Mouse (Mus musculus): ENCODE data around the gene Nek10. TPM values are rescaled to one million over a fixed set of nuclear protein-coding genes. Genes with fewer than 3 reads are reported as not detected.

The Nek10 gene
- total and polyA plus RNA-seq, 3 experiments, result 0.01 to 0.04 TPM; not detected in 1

- H3K79me2 ChIP-seq (replicated peaks; ENCODE audit: control insufficient read depth, extremely low read depth, insufficient read depth, poor library complexity, severe bottlenecking), result no peaks in the 10 kb centered on the region
- H3K4me3 ChIP-seq (replicated peaks in 1 of 3; ENCODE audit: low read depth in 2 of 3, low read length in 2 of 3, poor library complexity in 1 of 3), result no peak overlapping the region
- DNase-seq (ENCODE audit: extremely low read depth), result no peak
- peaks cover 2% of the 10 kb centered on the region for H3K9me3 ChIP-seq (replicated peaks; ENCODE audit: low read length)
- H3K27me3 ChIP-seq (replicated peaks), result no peaks in the 10 kb centered on the region
- TF ChIP-seq BHLHE40 (IDR thresholded peaks at IDR 0.05; ENCODE audit: low read depth, low read length) (no peak), TCF12 (IDR thresholded peaks at IDR 0.05; ENCODE audit: low read depth, low read length) (no peak), MAZ (IDR thresholded peaks at IDR 0.05; ENCODE audit: low read depth, low read length) (no peak), UBTF (IDR thresholded peaks at IDR 0.05; ENCODE audit: low read depth, low read length) (no peak), EP300 (IDR thresholded peaks at IDR 0.05; ENCODE audit: low read length) (no peak), GABPA (IDR thresholded peaks at IDR 0.05; ENCODE audit: insufficient replicate concordance, low read depth, low read length) (no peak), ELF1 (IDR thresholded peaks at IDR 0.05; ENCODE audit: low read depth, low read length) (no peak), ZC3H11A (IDR thresholded peaks at IDR 0.05; ENCODE audit: low read depth, low read length) (no peak), NRF1 (IDR thresholded peaks at IDR 0.05; ENCODE audit: low read depth, low read length) (no peak), SMC3 (IDR thresholded peaks at IDR 0.05; ENCODE audit: low read depth, low read length) (no peak), NELFE (IDR thresholded peaks at IDR 0.05; ENCODE audit: low read depth, low read length) (no peak), ZKSCAN1 (IDR thresholded peaks at IDR 0.05; ENCODE audit: borderline replicate concordance, low read depth, low read length) (no peak)
- H3K36me3 ChIP-seq (replicated peaks in 1 of 2; ENCODE audit: control insufficient read depth in 1 of 2, insufficient read depth in 1 of 2, low read length in 1 of 2), result no peaks in the 10 kb centered on the region
- no peaks in the 10 kb centered on the region for H3K4me1 ChIP-seq (ENCODE audit: control insufficient read depth in 1 of 2, insufficient read depth in 2 of 2)
- no peak overlapping the region for H3K4me2 ChIP-seq (ENCODE audit: insufficient read depth, low read depth, poor library complexity, severe bottlenecking)
- dilution Hi-C loops (cut with MboI; ENCODE audit: extremely low pct_ligation_motif_present, extremely low pct_unique_long_range_greater_than_20kb, low sequenced_read_pairs) (no loop called here), in situ Hi-C loops (cut with MboI; ENCODE audit: low pct_ligation_motif_present, low pct_unique_long_range_greater_than_20kb, low sequenced_read_pairs) (no loop called here)
- H3K9ac ChIP-seq (ENCODE audit: insufficient read depth, low read depth), result no peak overlapping the region
- no peak overlapping the region for H3K27ac ChIP-seq (ENCODE audit: insufficient read depth, low read depth)
Measured at GRCm38 (mm10) chr14:14871121-14871520, 67.9 kb downstream of the Nek10 start.

DNA sequence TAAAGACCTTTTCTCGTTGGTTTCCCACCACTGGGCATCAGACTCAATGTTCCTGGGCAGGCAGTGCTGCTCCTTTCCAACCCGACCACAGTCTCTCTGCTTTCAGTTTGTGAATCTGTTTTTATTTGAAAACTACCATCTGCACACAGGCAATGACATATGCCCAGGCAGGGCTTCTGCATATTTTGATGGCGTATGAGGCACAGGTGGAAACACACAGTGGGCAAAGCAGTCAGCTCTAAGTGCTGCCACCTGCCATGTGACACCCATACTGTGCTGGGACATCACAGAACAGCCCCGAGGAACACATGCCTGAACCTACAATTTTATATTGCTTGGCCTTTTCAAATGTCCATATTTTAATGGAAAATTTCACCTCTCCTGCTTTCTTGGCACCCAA, 68.5 kb downstream of the Nek10 start:
- H3K79me2 ChIP-seq (replicated peaks; ENCODE audit: control insufficient read depth, extremely low read depth, insufficient read depth, poor library complexity, severe bottlenecking), result no peaks in the 10 kb centered on the region
- no peaks in the 10 kb centered on the region for H3K4me1 ChIP-seq (ENCODE audit: control insufficient read depth in 1 of 2, insufficient read depth in 2 of 2)
- dilution Hi-C loops (cut with MboI; ENCODE audit: extremely low pct_ligation_motif_present, extremely low pct_unique_long_range_greater_than_20kb, low sequenced_read_pairs), result no loop called here
- TF ChIP-seq HCFC1 (IDR thresholded peaks at IDR 0.05; ENCODE audit: low read depth, low read length) (no peak), ELF1 (IDR thresholded peaks at IDR 0.05; ENCODE audit: low read depth, low read length) (no peak), RCOR1 (conservative IDR thresholded peaks at IDR 0.05; ENCODE audit: low read depth, low read length) (no peak), KAT2A (IDR thresholded peaks at IDR 0.05; ENCODE audit: insufficient replicate concordance, low read length) (no peak), ZC3H11A (IDR thresholded peaks at IDR 0.05; ENCODE audit: low read depth, low read length) (no peak), TBP (conservative IDR thresholded peaks at IDR 0.05; ENCODE audit: low read depth, low read length) (no peak), JUN (IDR thresholded peaks at IDR 0.05; ENCODE audit: insufficient read depth, low read depth, low read length) (no peak), MAX (IDR thresholded peaks at IDR 0.05; ENCODE audit: low read length) (no peak)
- no peaks in the 10 kb centered on the region for H3K36me3 ChIP-seq (replicated peaks in 1 of 2; ENCODE audit: control insufficient read depth in 1 of 2, insufficient read depth in 1 of 2, low read length in 1 of 2)
- H3K4me3 ChIP-seq (replicated peaks in 1 of 3; ENCODE audit: low read depth in 2 of 3, low read length in 2 of 3, poor library complexity in 1 of 3), result no peak overlapping the region
- no peak overlapping the region for H3K27ac ChIP-seq (ENCODE audit: insufficient read depth, low read depth)
- in situ Hi-C loops (cut with MboI; ENCODE audit: low pct_ligation_motif_present, low pct_unique_long_range_greater_than_20kb, low sequenced_read_pairs), result no loop called here
- peaks cover 2% of the 10 kb centered on the region for H3K9me3 ChIP-seq (replicated peaks; ENCODE audit: low read length)
- H3K27me3 ChIP-seq (replicated peaks), result no peaks in the 10 kb centered on the region
- DNase-seq (ENCODE audit: extremely low read depth), result no peak
- H3K9ac ChIP-seq (ENCODE audit: insufficient read depth, low read depth), result no peak overlapping the region
- H3K4me2 ChIP-seq (ENCODE audit: insufficient read depth, low read depth, poor library complexity, severe bottlenecking), result no peak overlapping the region
